Mouse (Mus musculus): ENCODE measurements around the gene Rfpl4.
"Not testable (repeated sequence)": the region's sequence is repeated elsewhere in the genome, so short reads cannot be mapped to it uniquely, and the experiment has no call there.

DNA sequence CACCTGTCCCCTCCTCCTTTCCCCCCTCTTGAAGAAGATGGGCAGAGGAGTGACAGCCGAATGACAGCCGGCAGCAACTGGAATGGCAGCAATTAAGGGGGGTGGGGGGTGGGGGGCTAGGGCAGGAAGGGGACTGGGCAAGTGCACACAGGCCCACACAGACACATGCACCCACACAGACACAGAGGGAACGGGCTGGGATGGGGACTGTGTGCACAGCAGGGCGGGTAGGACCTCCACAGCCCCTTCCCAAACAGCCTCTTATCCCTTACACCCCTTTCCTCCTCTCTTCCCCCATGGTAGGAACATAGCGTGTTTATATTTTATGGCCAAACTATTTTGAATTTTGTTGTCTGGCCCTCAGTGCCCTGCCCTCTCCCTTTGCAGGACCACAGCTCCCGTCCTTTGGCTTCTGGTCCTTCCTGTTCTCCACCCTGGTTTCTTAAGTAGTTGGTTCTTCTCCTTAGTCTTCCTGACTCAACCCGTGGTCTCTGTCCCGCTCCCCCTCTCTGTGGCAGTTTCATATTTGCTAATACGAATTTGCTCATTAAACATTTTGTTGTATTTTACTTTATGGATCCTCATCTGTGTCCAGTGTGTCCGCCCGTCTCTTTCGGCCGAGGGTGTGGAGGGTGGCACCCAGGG is 37.3 kb downstream of the Rfpl4 start:
- not testable (repeated sequence) for TF ChIP-seq CTCF (IDR thresholded peaks at IDR 0.05; ENCODE audit: borderline replicate concordance, extremely low read depth, insufficient read depth, insufficient read length); POLR2A (IDR thresholded peaks at IDR 0.05; ENCODE audit: borderline replicate concordance, extremely low read depth, insufficient read depth, insufficient read length, poor library complexity, severe bottlenecking)
